Mouse (Mus musculus): ENCODE measurements around the gene Cacng4. TPM values are rescaled to one million over a fixed set of nuclear protein-coding genes. Genes with fewer than 3 reads are reported as not detected.
A peak's percentile ranks its signal among the peaks of the same experiment; 100 is the strongest.

The Cacng4 gene
- polyA plus RNA-seq, 1 experiment from 2014 or later, result 6.3 TPM

DNA sequence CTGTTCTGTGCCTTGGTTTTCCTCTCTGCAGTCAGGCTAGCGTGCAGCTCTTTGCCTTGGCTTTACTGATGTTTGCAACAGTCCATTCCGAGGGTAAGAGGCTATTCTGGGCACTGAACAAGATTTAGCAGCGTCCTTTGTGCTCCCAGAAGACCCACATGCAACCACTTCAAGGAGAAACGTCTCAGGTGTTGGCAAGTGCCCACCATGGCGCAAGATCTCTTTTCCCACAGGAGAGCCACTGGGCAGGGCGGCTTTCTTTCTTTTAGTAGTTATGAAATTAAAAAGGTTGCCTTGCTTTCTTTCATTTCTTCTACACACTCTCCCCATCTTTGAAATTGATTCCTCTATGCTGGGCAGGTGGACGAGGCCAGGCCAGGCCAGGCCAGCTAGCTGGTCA is 65.2 kb downstream of the Cacng4 start:
- WGBS, result 89% methylated on average over 7 of the region's 7 CpGs
- H3K4me3 ChIP-seq, result no peak overlapping the region
- DNase-seq (ENCODE audit: extremely low spot score, low spot score), result no peak

GRCm38 (mm10) chr11:107728073-107728863 is 66.1 kb downstream of the Cacng4 start:
- no peak for DNase-seq (ENCODE audit: extremely low spot score, low spot score)
- WGBS, result 85% methylated on average over 13 of the region's 13 CpGs

More for the DNA sequence above, 65.2 kb downstream of the Cacng4 start:
- Histone ChIP-seq H3K27me3 (ENCODE audit: poor library complexity, severe bottlenecking) (no peaks in the 10 kb centered on the region), H3K4me1 (no peaks in the 10 kb centered on the region), H3K27ac (no peak overlapping the region), H3K36me3 (replicated peaks) (peaks cover 22% of the 10 kb centered on the region), H3K9me3 (no peaks in the 10 kb centered on the region)

GRCm38 (mm10) chr11:107724603-107725002 is 69.8 kb downstream of the Cacng4 start:
- no peaks in the 10 kb centered on the region for H3K9me3 ChIP-seq
- H3K4me3 ChIP-seq, result no peak overlapping the region
- H3K36me3 ChIP-seq (replicated peaks), result no peaks in the 10 kb centered on the region
- no peaks in the 10 kb centered on the region for H3K4me1 ChIP-seq
- H3K27ac ChIP-seq, result no peak overlapping the region
- no peaks in the 10 kb centered on the region for H3K27me3 ChIP-seq (ENCODE audit: poor library complexity, severe bottlenecking)
- WGBS, result 93% methylated on average over 8 of the region's 8 CpGs
- no peak for DNase-seq (ENCODE audit: extremely low spot score, low spot score)

More at GRCm38 (mm10) chr11:107728073-107728863, 66.1 kb downstream of the Cacng4 start:
- Histone ChIP-seq H3K9me3 (no peaks in the 10 kb centered on the region), H3K4me1 (no peaks in the 10 kb centered on the region), H3K4me3 (no peak overlapping the region), H3K27ac (no peak overlapping the region), H3K36me3 (replicated peaks) (peaks cover 14% of the 10 kb centered on the region), H3K27me3 (ENCODE audit: poor library complexity, severe bottlenecking) (no peaks in the 10 kb centered on the region)

DNA sequence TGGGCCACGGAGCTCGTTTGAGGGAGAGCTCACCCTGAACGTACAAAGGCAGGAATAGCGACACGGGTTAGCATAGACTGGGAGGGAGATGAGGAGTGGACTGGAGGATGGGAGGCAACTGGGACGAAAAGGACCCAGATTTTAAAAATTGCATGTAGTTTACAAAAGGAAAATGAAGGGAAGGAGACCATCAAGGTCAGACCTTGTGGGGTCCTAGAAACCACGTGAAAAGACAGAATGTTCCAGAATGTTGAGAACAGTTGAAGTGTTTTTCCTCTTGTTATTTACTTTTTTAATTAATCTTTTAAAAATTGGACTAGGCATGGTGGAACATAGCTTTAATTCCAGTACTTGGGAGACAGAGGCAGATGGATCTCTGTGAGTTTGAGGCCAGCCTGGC is 73.3 kb downstream of the Cacng4 start:
- 92% methylated on average over 7 of the region's 7 CpGs for WGBS

DNA sequence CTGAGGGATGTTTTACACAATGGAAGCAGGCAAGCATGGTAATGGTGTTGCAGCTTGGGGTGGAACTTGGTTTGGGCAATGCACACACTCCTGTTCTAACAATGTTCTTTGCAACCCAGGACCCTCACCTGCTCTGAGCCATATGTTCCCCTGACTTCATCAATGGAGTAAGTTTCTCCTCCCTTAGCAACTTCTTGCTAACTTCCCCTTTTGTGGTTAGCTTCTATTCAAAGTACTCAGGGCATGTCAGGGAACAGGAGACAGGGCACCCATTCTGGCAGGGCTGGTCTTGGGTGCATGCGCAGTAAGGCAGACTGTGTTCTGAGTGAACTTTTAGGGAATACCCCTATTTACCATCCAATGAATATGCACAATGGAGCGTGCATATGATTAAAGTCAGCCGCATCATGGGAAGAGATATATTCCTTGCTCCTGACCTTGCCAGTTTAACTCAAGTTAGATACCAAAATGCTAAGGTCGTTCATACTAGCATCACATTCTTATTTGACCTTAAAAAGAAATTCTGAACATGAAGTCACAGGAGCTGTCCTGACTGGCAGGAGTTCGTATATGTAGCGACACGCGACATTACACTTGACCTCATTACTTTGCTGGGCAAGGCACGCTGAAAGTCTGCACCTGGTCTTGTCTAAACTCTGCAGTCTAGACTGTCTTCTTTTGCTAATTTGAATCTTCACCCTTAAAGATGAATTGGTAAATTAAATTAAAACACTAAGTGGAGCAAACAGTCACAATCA is 73.9 kb downstream of the Cacng4 start:
- Histone ChIP-seq H3K27ac (no peak overlapping the region), H3K27me3 (ENCODE audit: poor library complexity, severe bottlenecking) (no peaks in the 10 kb centered on the region), H3K4me3 (no peak overlapping the region), H3K36me3 (replicated peaks) (no peaks in the 10 kb centered on the region), H3K9me3 (no peaks in the 10 kb centered on the region; the same call in 1 of the 2 replicates), H3K4me1 (no peaks in the 10 kb centered on the region; the same call in 1 of the 2 replicates)
- 93% methylated on average over 9 of the region's 9 CpGs for WGBS
- no peak for DNase-seq (ENCODE audit: extremely low spot score, low spot score)

More for the DNA sequence above, 73.3 kb downstream of the Cacng4 start:
- no peaks in the 10 kb centered on the region; the same call in 1 of the 2 replicates for H3K9me3 ChIP-seq
- H3K27me3 ChIP-seq (ENCODE audit: poor library complexity, severe bottlenecking), result no peaks in the 10 kb centered on the region
- DNase-seq (ENCODE audit: extremely low spot score, low spot score), result no peak
- H3K27ac ChIP-seq, result no peak overlapping the region
- H3K4me1 ChIP-seq, result no peaks in the 10 kb centered on the region; the same call in 1 of the 2 replicates
- no peak overlapping the region for H3K4me3 ChIP-seq
- no peaks in the 10 kb centered on the region for H3K36me3 ChIP-seq (replicated peaks)

- H3K27me3 ChIP-seq (ENCODE audit: poor library complexity, severe bottlenecking), result no peaks in the 10 kb centered on the region
- H3K36me3 ChIP-seq (replicated peaks), result no peaks in the 10 kb centered on the region
- H3K4me1 ChIP-seq, result peaks cover 8% of the 10 kb centered on the region; the same call in 1 of the 2 replicates
- no peak for DNase-seq (ENCODE audit: extremely low spot score, low spot score)
- H3K9me3 ChIP-seq, result no peaks in the 10 kb centered on the region; the same call in 1 of the 2 replicates
- no peak within 1 kb of the TSS for H3K4me3 ChIP-seq
- no peak within 1 kb of the TSS for H3K27ac ChIP-seq
- WGBS, result 81% methylated on average over 16 of the region's 16 CpGs
These were observed 77.9 kb downstream of the Cacng4 start, which contains the start of gene Cacng1 for GRCm38 (mm10) chr11:107716332-107716938. Gene Cacng1, minus strand, starts transcription at chr11:107716522.

- H3K9me3 ChIP-seq, result no peaks in the 10 kb centered on the region; the same call in 1 of the 2 replicates
- DNase-seq (ENCODE audit: extremely low spot score, low spot score), result no peak
- H3K4me3 ChIP-seq, result no peak overlapping the region
- H3K4me1 ChIP-seq, result peaks cover 8% of the 10 kb centered on the region; the same call in 1 of the 2 replicates
- H3K27me3 ChIP-seq (ENCODE audit: poor library complexity, severe bottlenecking), result peaks cover 6% of the 10 kb centered on the region; the same call in 1 of the 2 replicates
- H3K36me3 ChIP-seq (replicated peaks), result no peaks in the 10 kb centered on the region
- 86% methylated on average over 7 of the region's 7 CpGs for WGBS
- no peak overlapping the region for H3K27ac ChIP-seq
These were observed 80.0 kb downstream of the Cacng4 start for GRCm38 (mm10) chr11:107714368-107714767.

DNA sequence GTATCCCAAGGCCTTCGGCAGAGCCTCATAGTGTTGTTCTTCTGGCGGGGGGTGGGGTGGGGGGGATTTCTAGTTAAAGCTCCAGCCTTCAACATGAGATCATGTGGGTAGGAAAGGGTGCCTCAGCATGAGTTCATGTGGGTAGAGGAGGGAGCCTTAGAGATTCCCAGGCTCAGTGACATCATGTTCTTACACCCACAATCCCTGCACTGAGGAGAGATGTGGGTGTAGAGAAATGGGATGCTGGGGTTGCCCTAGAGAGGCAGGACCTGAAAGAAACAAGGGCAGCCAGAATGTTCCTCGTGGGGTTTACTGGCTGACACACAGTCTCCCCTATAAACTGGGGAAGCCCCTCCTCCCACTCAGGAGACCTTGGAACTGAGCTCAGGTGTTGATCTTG is 84.0 kb downstream of the Cacng4 start:
- DNase-seq (ENCODE audit: extremely low spot score, low spot score), result no peak
- H3K27me3 ChIP-seq (ENCODE audit: poor library complexity, severe bottlenecking), result peaks cover 27% of the 10 kb centered on the region
- H3K9me3 ChIP-seq, result no peaks in the 10 kb centered on the region
- 75% methylated on average over 3 of the region's 3 CpGs for WGBS
- H3K36me3 ChIP-seq (replicated peaks), result no peaks in the 10 kb centered on the region
- H3K4me3 ChIP-seq, result no peak overlapping the region
- H3K27ac ChIP-seq, result no peak overlapping the region
- peaks cover 27% of the 10 kb centered on the region for H3K4me1 ChIP-seq

- H3K27me3 ChIP-seq (ENCODE audit: poor library complexity, severe bottlenecking), result peaks cover 42% of the 10 kb centered on the region
- peaks cover 39% of the 10 kb centered on the region for H3K4me1 ChIP-seq
- H3K9me3 ChIP-seq, result no peaks in the 10 kb centered on the region
- H3K27ac ChIP-seq, result peak overlapping the region; percentile 59; the same call in 1 of the 2 replicates
- H3K36me3 ChIP-seq (replicated peaks), result no peaks in the 10 kb centered on the region
- WGBS, result 40% methylated on average over 20 of the region's 20 CpGs
- H3K4me3 ChIP-seq, result peak overlapping the region; percentile 10; the same call in 1 of the 2 replicates
- no peak for DNase-seq (ENCODE audit: extremely low spot score, low spot score)
These were observed 86.3 kb downstream of the Cacng4 start for GRCm38 (mm10) chr11:107707897-107708610.

DNA sequence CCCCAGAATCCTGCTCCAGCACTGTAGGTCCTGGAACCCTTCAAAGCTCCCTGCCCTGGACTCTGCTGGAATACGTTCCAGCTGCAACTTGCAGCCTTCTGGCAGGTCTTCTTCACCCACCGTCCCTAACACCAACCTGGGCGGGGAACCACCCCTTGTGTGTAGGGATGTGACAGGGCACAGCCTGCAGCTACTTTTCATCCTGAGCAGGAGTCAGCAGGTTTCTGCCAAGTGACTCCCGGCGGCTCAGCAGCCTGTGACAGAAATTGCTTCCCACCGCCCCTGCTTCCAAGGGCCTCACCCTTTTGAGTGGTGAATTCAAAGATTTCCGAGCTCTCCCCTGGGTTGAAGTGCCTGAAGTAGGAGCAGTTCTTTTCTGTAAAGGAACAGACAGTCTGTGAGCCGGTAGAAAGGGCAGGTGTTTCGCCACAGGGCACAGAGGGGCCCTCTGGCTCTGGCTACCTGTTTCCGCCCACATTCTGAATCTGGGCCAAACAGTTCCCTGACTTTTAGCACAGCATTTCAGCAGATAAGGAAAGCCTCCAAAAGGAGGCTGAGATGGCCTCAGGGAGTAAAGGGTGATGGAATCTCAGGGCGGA is 88.8 kb downstream of the Cacng4 start:
- Histone ChIP-seq H3K4me3 (no peak overlapping the region), H3K27me3 (ENCODE audit: poor library complexity, severe bottlenecking) (peaks cover 42% of the 10 kb centered on the region), H3K4me1 (peaks cover 42% of the 10 kb centered on the region), H3K36me3 (replicated peaks) (no peaks in the 10 kb centered on the region), H3K27ac (no peak overlapping the region; the same call in 1 of the 2 replicates), H3K9me3 (no peaks in the 10 kb centered on the region)
- DNase-seq (ENCODE audit: extremely low spot score, low spot score), result no peak
- 69% methylated on average over 11 of the region's 11 CpGs for WGBS

DNA sequence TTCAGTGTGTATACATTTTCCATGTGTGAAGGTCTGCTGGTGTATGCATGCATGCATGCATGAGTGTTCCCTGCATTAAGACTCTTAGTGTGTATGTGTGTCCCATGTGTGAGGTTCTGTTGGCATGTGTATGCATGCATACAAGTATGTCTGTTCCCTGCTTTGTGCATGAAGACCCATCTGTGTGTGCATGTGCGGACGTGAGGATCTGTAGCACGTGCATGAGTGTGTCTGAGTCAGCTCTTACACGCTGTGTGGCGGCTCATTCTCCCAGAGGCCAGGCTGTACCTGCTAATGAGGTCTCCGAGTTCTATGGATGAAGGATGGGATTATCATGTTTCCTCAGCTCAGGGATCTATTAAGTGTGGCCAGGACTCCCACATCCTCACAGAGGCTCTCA is 89.3 kb downstream of the Cacng4 start:
- Histone ChIP-seq H3K4me3 (no peak overlapping the region), H3K4me1 (peaks cover 42% of the 10 kb centered on the region), H3K27ac (no peak overlapping the region), H3K9me3 (no peaks in the 10 kb centered on the region), H3K27me3 (ENCODE audit: poor library complexity, severe bottlenecking) (peaks cover 42% of the 10 kb centered on the region), H3K36me3 (replicated peaks) (no peaks in the 10 kb centered on the region)
- DNase-seq (ENCODE audit: extremely low spot score, low spot score), result no peak
- 84% methylated on average over 6 of the region's 6 CpGs for WGBS

Data from forebrain, embryonic 10.5 days (tissue).